Mouse (Mus musculus): ENCODE measurements at regions not wholly inside any gene's neighbourhood (a gene's known extent, or its start where the extent isn't known, plus 50 kb on each side); places are given as distances from the start of the nearest gene placed in this dataset.

DNA sequence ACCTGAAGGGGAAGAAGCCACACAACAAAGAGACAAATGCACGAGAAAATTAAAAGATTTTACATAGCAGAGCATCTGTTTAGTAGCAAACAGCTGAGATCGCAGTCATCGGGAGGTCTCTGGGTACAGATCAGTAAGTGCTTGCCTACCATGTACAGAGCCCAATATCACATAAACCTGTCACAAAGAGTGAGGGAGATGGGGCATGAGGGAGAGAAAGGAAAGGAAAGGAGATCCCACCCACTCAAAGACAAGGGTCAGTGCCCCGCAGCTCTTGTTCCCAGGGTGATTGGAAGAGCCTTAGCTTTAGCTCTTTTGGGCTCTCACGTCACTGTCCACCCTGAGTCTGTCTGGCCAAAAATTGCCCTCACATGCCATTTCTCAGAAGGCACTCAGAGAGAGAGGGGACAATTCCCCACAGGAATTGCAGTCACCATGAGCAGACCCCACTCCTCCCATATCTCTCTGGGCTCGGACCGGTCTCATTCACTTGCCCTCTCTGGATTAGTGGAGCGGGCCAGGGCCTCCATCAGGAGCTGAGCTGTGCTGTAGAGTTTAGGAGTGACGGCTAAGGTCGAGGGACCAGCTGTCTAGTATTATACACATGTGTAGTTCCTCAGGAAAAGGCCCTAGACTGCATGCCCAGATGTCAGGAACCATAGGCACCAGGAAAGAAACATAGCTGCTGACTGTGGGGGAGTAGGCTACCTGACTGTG, 99.6 kb downstream of the Inhbb start:
- TF ChIP-seq CTCF (IDR thresholded peaks at IDR 0.05; ENCODE audit: borderline replicate concordance, extremely low read depth, insufficient read depth, insufficient read length) (no peak), POLR2A (IDR thresholded peaks at IDR 0.05; ENCODE audit: borderline replicate concordance, extremely low read depth, insufficient read depth, insufficient read length, poor library complexity, severe bottlenecking) (no peak)

Data from brain, embryonic 14.5 days (tissue).